Mouse (Mus musculus) kidney, adult 2 months (tissue): ENCODE measurements around the gene Mnd1.

Source experiments
- CTCF ChIP-seq: fragments of 200-500 bp; conservative IDR thresholded peaks from 2 replicates; pipeline ENCODE4 v1.5.1; 2011; ENCODE audit warnings: low read depth, mild to moderate bottlenecking, control low read depth, low read length, moderate library complexity, mixed read lengths; ENCODE audit not compliant: insufficient read depth, insufficient read length
- POLR2A ChIP-seq: fragments of 200-500 bp; IDR thresholded peaks from one replicate; pipeline ENCODE4 v1.6.1; 2011; ENCODE audit warnings: low read depth, low read length, control low read depth

DNA sequence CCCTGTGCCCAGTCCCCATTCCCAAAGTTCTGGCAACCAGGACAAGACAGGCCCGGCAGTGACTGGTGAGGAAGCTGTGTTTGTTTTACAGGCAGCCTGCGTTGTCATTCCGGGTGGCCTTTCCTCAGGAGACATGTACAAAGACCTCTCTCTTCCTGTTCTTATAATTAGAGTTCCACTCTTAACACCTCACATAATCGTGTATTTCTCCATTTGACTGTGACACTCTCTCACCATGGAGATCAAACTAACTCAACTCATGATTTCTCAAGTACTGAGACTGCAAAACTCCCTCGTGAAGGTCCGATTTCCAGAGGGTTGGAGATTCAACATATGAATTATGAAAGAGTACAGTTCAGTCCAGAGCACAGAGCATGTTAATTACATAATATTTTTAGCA, 19.7 kb downstream of the Mnd1 start:
- TF ChIP-seq CTCF (no peak), POLR2A (no peak)
